Mouse (Mus musculus) kidney, postnatal 4 days (tissue): Measurements from ENCODE around the gene Dmrt1.

Experiments
- DNase-seq, 2 experiments: peaks; one replicate each; pipeline ENCODE4 v3.0.0; 2021; ENCODE audit warnings: mixed read lengths in 2 of 2

Gene Dmrt1

DNA sequence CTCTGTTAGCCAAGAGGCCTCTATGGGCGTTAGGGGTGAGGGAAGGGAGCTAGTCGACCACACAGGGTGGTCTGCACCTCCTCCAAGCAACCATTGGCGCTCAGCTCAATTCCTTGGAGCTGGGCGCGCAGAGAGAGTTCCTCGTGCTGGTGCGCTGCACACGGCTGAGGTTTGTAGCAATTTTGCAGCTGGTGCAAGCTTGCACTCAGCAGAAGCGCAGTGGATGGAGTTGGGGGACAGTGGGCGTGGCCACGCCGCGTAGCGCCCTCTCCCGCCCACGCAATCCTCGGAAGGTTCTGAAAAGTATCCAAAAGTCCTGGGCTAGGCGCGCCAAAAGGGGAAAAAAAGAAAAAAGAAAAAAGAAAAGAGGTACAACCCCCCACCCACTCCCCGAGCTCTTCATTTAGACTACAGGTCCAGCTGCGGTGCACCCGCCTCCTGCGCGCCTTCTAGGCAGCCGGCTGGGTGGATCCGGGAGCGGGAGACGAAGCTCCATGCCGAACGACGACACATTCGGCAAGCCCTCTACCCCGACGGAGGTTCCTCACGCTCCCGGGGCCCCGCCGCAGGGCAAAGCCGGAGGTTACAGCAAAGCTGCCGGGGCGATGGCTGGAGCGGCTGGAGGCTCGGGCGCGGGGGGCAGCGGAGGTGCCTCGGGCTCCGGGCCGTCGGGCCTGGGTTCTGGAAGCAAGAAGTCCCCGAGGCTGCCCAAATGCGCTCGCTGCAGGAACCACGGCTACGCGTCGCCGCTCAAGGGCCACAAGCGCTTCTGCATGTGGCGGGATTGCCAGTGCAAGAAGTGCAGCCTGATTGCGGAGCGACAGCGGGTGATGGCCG is at the start of gene Dmrt1:
Dmrt1 (plus strand) TSS at position 259 of the 837 bp plus-strand sequence.
- peak; percentile 29 to 42 for DNase-seq

DNA sequence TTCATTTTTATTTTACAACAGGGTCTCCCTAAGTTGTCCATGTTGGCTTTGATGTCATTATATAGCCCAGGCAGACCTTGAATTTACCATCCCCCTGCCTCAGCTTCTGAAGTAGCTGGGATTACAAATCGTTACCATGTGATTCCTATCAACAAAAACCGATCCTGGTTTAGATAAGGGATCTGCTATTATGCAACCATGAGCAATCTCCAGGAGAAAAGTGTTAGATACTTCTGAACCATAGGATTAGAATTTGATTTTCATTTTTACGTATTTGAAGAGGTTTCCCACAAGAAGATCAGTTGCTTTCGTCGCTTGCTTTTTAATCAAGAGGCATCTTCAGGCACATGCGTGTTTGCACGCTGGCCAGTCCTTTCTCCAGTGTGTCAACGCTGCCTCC is 44.7 kb upstream of the Dmrt1 start:
- no peak for DNase-seq

DNA sequence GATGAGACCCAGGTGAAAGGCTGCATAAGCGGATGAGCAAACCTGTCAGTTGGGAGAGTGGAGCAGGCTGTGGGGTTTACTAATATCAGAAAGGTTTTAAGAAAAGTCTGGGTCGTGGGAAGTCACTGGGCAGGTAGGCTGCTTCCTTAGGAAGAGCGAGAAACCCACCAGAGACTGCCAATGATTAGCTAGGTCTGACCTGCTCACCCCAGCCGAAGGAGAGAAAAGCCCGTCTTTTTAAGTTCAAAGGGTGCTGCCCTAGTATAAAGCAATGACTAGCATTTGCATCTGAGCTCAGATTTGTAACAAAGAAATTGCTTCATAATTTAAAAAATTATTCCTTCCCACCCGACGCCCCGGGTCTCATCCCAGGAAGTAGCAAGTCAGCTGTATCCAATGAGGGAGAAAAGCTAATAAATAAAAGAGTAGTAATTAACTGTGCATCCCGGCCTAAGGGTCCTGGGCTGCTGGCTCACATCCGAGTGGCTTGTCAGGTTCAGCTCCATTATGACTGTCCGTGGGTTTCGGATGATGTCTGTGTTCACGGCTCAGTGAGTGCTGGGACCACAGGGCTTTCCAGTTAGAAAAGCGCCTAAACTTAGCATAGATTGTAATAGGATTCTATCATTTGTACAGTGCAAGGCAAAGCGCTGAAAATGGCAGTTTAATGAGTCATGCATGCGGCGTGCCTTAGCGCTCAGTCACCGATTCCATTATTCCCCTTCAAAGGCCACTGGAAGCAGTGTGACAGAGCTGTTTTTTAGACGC is 43.7 kb upstream of the Dmrt1 start:
- peak; percentile 15 to 35 for DNase-seq

DNA sequence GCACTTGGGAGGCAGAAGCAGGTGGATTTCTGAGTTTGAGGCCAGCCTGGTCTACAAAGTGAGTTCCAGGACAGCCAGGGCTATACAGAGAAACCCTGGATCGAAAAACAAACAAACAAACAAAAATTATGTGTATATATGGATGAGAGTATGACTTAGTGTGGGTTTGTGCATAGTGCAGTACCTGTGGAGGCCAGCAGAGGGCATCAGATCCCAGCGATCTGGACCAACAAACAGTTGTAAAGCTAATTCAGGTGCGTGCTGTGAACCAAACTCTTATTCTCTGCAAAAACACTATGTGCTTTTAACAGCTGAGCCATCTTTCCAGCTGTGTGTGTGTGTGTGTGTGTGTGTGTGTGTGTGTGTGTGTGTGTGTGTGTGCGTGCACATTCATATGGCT is 29.6 kb upstream of the Dmrt1 start:
- peak; percentile 39 to 45 for DNase-seq

DNA sequence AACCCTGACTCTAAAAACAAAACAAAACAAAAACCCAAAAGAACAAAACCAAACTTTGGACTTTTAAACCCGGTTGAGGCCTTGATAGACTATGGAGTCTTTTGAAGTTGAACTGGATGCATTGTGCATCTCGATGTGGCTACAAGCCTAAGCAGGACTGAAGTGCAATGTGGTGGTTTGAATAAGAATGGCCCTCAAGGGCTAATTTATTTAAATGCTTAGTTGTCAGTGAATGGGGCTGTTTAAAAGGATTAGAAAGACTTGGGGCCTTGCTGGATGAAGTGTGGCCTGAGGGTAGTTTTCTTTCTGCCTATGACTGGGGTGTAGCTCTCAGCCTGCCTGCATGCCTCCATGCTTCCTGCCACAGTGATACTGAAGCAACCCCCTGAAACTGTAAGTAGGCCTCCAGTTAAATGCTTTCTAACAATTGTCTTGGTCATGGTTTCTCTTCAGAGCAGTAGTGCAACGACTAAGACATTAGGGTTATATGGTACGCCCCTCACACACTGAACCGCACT is 26.2 kb upstream of the Dmrt1 start:
- DNase-seq: no peak

DNA sequence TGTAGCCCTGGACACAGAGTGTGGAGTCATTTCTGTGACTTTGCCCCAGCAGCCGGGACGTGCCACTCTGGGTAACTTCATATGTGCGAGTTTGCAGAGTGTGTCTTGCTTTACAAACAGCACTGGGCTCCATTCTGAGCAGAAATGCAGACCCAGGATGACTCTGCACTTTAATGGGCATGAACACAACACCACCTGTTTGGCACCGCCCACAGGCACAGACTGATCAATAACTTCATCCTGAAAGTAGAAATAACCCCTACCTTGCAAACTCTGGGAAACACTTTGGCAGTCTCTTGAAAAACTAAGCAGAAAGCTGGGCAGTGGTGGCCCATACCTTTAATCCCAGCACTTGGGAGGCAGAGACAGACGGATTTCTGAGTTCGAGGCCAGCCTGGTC is 24.6 kb upstream of the Dmrt1 start:
- DNase-seq: no peak

DNA sequence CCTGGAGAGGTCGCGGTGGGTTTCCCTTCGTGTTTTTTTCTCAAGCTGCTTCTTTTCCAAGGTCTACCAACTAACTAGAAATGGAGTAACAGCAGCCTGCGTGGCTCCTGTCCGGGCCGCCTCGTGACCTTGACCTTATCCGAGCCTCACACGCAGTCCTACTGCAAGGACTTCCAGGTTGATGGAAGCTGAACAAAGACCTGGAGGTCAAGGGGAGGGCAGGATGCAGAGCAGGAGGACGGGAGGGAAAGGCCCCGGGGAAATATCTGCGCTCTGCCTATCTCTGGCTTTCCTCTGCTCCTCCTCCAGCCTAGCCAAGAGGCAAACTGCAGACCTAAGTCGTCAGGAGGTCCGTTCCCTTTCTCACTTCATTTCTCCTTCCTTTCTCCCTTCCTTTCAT is 18.9 kb upstream of the Dmrt1 start:
- no peak for DNase-seq

DNA sequence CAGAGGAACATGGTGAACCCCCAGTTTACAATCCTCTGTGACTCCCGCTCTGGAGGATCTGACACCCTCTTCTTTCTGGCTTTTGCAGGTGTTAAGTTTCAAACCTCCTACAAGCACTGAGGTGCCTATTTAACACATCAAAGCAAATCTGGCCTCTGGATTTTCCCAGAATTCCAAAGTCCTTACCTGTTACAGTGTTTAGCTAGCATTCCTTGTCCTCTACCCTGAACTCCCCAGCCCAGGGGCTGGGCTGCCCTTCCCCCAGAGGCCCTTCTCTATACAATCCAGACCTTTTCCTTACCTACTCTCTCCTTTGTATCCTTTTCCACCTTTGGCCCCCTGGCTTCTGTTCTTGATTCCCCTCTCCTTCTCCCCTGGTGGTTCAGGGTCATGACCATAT is 18.1 kb upstream of the Dmrt1 start:
- DNase-seq: no peak

DNA sequence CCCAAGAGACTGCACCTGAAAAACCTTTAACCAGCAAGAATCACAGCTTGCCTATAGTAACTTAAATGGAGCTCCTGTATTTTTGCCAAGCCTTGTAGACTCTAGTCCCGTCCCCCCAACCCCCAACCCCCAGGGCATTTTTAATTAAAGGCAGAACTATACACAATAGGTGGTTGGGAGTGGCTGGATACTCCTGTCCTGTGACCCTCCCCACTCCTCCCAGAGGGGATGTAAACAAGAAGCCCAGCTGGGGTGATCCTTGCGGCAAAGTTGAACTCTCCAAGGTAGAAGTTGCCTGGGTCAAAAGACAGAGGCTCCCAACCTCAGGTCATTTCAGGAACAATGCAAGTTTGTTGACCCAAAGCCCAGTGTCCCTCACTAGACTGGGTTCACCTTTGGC is 16.9 kb upstream of the Dmrt1 start:
- DNase-seq: no peak

DNA sequence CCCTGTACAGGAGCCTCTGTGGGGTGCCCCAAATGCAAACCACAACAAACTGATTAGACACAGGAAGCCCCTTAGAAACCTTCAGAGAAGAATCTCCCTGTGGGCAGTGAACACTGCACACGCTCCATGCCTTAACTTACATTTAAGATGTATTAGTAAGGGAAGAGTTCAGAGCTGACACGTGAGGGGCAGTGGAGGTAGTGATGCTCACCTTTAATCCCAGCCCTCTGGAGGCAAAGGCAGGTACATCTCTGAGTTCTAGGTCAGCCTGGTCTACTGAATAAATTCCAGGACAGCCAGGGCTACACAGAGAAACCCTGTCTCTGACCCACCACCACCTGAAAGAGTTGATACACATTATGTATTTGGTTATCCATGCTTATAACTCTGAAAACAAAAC is 15.9 kb upstream of the Dmrt1 start:
- DNase-seq: no peak

DNA sequence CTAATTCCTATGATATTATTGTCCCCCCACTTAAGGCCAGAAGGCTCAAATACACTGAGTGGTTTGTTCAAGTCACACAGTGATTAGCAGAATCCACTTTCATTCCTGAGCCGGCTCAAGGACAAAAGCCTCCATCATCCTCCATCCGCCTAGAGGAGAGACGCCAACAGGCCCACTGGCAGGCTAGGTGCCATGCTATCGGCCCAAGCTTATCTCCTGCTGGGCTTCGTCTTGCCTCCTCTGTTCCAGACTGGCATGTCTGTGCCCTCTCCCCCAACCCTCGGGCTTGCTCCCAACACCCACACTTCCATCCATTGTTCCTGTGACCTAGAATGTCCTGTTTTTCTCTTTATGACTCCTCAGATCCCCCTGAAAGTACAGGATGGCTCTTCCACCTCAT is 8.0 kb upstream of the Dmrt1 start:
- no peak for DNase-seq

DNA sequence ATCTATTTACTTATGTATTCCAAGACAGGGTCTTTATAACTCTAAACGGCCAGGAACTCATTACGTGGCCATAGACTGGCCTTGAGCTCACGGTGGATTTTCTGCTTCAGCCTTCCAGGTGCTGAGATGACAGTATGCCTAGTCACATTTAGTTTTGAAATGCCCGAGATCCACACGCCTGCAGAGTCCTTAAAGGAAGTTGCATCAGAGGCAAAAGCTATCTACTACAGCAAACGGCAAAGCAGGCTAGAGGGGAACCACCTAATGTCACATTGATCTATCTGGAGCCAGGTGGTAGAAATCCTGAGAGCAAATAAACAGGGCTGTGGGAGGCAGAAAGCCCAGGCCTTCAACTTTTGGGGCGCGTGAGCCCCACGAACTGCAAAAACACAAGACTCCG is 540 bp upstream of the Dmrt1 start:
- DNase-seq: no peak

DNA sequence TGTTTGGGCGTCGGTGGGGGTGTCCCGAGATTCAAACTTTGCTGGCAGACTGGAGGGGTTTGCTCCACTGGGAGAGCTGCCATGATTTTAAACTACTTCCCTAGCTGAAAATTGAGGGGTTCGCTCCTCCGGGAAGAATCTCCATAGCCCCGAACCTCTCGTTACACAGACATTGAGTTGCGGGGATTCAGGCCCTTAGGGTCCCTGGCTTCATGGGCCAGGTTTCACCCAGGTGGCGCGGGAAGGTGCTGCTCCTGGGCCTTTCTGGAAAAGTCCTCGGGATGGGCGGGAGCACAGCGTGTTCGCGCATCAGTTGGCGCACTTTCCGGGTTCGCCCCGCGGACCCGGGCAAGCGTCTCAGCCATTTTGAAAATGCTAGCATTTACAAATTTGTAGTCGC is 1.2 kb downstream of the Dmrt1 start:
- DNase-seq: peak in 1 of 2 experiments; percentile 23

DNA sequence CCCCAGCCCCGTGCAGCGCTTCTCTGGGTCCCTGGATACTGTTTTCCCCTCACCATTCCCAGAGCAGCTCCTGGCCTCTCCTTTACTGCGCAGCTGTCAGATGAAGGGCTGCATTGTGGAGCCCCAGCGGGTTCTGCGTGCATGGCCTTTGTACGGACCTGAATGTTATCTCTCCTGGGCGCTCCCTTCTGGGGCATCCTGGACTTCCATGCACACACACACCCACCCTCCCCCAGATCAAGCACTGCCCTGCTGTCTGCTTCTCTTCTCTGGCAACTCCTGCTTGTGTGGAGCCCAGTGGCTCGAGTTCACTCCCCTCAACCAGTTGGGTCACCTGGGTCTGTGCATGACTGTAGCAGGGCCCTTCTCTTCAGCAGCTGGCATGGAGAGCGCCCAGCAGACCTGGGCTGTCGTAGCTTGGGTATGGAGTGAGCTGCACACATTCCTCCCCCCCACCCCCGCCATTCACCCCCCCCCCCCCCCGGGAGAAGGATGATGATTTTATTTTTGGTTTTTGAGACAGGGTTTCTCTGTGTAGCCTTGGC is 9.6 kb downstream of the Dmrt1 start:
- peak in 1 of 2 experiments; percentile 3 for DNase-seq

DNA sequence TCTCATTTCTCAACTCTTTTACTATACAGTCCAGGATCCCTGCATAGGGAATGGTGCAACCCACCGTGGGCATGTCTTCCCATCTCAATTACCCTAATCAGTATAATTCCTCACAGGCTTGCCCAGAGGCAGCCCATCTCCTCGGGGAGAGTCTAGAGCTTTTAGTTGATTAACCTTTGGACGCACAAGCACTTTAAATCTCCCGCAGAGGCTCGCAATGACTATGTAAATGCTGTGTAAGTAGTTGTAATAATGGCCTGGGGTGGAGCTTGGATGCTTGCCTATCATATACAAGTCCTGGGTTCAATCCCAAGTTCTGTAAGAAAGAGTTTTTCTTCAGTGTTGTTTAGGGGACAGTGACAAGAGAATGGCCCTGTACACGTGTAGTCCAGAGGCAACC is 18.7 kb downstream of the Dmrt1 start:
- no peak for DNase-seq

DNA sequence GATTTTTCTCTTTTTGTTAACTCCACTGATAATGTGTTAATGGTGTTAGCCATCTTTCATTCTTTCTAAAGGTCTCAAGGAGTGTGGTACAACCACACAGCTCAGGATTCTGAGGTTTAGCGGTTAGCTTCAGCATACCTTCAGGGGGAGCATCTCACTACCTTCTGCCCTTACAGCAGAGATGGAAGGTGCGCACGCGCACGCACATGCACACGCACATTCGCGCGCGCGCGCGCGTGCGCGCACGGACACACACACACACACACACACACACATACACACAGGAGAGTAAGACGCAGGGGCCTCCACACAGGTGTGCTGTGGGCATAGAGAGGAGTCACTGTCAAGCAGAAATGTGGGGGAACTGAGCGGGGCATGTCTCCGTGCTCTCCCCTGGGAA is 20.3 kb downstream of the Dmrt1 start:
- no peak for DNase-seq

DNA sequence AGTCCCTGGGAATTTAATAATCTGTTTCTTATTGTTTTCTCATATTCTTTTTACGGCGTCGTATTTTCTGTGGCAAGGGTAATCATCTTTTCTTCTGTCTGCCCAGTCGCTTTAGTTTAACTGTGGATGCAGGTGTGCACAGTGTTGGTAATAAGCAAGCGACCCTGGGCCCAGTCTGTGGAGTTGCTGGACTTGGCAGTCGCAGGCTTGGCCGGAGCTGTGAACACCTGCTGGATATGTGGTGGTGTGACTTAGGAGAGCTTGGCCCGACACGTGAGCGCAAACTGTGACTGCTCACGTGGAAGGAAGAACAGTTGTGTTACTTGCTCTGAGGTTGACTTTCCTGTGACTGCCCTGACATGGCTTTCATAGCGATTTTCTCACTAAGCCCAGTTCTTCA is 24.3 kb downstream of the Dmrt1 start:
- DNase-seq: no peak

DNA sequence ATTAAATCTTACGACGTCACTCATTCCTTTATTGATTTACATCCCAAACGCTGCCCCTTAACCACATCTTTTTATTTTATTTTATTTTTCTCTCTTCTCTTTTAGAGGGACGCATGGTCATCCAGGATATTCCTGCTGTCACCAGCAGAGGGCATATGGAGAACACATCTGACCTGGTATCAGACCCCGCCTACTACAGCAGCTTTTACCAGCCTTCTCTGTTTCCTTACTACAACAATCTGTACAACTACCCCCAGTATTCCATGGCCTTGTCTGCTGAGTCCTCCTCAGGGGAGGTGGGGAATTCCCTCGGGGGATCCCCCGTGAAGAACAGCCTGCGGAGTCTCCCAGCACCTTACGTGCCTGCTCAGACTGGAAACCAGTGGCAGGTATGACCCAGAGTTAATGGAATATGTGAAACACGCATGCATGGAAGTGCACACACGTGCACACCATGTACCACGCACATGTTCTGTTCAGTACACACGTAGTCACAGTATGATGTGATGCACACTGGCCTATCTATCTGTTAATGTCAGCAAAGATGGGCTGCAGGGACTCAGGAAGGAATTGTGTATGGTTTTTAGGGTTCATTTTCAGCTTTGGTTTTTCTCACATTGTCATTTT is 40.4 kb downstream of the Dmrt1 start:
- DNase-seq: peak; percentile 74 to 80

DNA sequence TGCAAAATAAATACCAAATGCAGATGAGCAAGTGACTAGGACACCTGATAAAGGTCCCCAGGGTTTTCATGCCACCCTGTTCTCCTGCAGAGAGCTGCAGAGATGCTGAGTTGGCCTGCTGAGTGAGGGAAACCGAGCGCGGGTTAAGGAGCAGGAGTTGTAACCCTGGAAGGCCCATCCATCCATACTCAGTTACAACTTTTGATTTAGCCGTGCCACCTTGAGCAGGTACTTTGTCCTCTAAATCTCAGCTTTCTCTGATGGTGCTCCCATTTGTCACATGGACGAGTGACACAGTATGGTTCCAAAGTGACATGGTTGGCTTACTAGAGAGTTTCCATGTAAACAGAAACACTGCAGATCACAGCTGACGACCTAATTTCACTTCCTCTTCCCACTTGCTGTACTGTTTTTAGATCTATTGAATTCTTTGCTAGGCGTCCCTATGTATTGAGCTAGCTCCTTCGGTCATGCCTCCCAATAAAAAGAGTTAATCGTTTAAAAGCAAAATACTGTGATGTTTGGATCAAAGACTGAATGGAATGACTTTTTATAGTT is 41.7 kb downstream of the Dmrt1 start:
- no peak for DNase-seq

DNA sequence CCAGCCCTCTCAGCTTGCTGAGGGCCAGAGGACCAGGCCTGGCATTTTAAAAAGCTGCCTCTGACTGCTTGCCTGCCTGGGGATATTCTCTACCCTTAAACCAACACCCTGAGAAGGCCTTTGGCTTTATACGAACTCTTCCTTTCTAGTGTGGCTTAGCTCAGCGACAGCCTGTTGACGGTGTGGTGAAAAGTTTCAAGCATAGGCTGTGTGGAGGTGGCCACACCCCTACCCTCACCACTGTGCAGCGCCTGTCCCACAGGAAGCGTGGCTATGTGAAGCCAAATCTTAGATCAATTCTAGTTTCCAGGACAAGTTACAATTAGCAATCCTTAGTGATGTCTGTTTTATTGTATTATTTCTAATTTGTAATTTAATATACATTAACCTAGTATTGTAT is 44.9 kb downstream of the Dmrt1 start:
- no peak for DNase-seq

DNA sequence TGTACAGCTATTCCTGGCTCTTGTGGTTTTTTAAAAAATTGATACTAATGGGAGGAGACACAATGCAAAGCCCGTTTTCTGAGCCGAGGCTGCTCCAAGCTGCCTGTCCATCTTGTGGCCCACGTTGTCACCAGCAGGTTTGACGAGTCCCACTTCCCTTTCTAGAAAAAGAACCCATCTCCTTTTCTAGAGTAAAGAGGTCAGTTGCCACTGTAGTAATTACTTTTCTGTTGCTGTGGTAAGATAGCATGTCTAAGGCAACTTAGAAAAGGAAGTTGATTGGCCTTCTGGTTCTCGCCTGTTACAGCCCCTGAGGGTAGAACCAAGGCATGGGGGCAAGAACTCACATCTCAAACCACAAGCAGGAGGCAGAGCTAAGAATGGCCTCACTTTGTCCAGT is 45.6 kb downstream of the Dmrt1 start:
- DNase-seq: no peak

DNA sequence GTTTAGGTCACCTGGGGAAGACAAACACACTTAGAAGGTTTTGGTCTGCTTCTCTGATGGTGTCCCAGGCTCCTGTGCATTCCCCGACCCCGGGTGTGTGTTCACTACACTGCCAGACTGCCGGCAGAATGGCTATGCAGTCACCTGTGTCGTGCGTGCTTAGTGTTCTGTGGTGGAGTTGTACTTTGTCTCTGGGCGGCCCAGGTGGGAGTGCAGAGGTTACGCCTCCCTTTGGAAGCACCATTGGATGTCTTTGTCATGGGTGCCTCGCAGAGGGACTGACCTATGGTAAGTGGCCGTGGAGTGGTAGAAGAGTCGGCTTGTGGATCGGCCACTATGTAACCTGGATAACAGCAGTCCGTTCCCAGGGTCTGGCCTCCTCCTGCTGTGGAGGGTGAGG is 59.0 kb downstream of the Dmrt1 start:
- DNase-seq: no peak

DNA sequence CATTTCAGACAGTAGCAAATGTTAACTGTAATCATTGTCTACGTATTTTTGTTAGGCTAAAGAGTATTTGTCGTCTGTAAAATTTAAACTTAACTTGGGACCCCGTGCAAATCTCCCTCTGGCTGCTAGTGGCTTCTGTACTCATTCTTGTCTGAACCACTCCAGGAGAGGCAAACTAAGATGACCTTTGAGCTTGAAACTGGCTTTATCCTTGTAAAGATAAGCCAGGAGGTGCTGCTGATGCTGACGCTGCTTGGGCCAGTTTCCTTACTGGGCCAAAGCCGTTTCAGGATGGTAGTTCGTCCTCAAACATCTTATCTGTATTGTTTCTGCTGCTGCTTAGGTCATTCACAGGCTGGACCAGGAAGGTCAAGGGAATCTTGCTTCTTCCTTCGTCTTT is 64.4 kb downstream of the Dmrt1 start:
- no peak for DNase-seq
